Mouse (Mus musculus) heart, embryonic 10.5 days (tissue): ENCODE data around the gene Anks1b. TPM values are rescaled to one million over a fixed set of nuclear protein-coding genes. Genes with fewer than 3 reads are reported as not detected.
A peak's percentile ranks its signal among the peaks of the same experiment; 100 is the strongest.

Source experiments
- DNase-seq: peaks from one replicate; pipeline ENCODE4 v3.0.0-alpha.2; 2017; ENCODE audit warnings: low spot score
- H3K27ac ChIP-seq: fragments of 300-500 bp; sonication (generic); 2 replicates; pipeline ENCODE4 v1.5.1; 2016; ENCODE audit warnings: mild to moderate bottlenecking
- H3K27me3 ChIP-seq: fragments of 300-500 bp; sonication (generic); 2 replicates; pipeline ENCODE4 v1.6.1; 2016; ENCODE audit warnings: mild to moderate bottlenecking; ENCODE audit not compliant: poor library complexity, insufficient read depth, severe bottlenecking
- H3K36me3 ChIP-seq: fragments of 300-500 bp; sonication (generic); 2 replicates; pipeline ENCODE4 v1.6.1; 2016; ENCODE audit warnings: mild to moderate bottlenecking, moderate library complexity
- H3K4me1 ChIP-seq: fragments of 300-500 bp; sonication (generic); 2 replicates; pipeline ENCODE4 v1.6.1; 2016; ENCODE audit warnings: mild to moderate bottlenecking
- H3K4me3 ChIP-seq: fragments of 300-500 bp; sonication (generic); 2 replicates; pipeline ENCODE4 v1.5.1; 2016; ENCODE audit warnings: mild to moderate bottlenecking, moderate library complexity
- H3K9me3 ChIP-seq: fragments of 300-500 bp; sonication (generic); 2 replicates; pipeline ENCODE4 v1.6.1; 2016; ENCODE audit warnings: mild to moderate bottlenecking, moderate library complexity
- WGBS: fragments of 180-500 bp; shearing (Covaris S2); methylation state at CpG from one replicate; pipeline ENCODE4 v1.1.7; 2016; 5-methylcytosine and 5-hydroxymethylcytosine counted together
- polyA plus RNA-seq: library from polyadenylated mRNA; unstranded; fragments of >200 nt; fragmentation: Nextera tagmentation; extraction: Ambion mirVana; gene quantifications from 2 replicates; pipeline ENCODE4 v1.2.1, GENCODE M21; 2016

The Anks1b gene
- polyA plus RNA-seq, 1 experiment from 2014 or later: 0.05 TPM

- Histone ChIP-seq H3K9me3 (no peaks in the 10 kb centered on the region), H3K4me1 (no peaks in the 10 kb centered on the region), H3K27me3 (no peaks in the 10 kb centered on the region), H3K36me3 (no peaks in the 10 kb centered on the region), H3K27ac (no peak overlapping the region), H3K4me3 (no peak overlapping the region)
- WGBS: 84% methylated on average over 7 of the region's 7 CpGs
- DNase-seq: no peak
These were observed 620.1 kb downstream of the Anks1b start for GRCm38 (mm10) chr10:90493436-90493835.

GRCm38 (mm10) chr10:90493996-90494642 is 620.8 kb downstream of the Anks1b start:
- H3K27me3 ChIP-seq: no peaks in the 10 kb centered on the region
- H3K4me3 ChIP-seq: no peak overlapping the region
- no peaks in the 10 kb centered on the region for H3K36me3 ChIP-seq
- WGBS: 74% methylated on average over 3 of the region's 3 CpGs
- H3K27ac ChIP-seq: no peak overlapping the region
- H3K9me3 ChIP-seq: no peaks in the 10 kb centered on the region
- H3K4me1 ChIP-seq: no peaks in the 10 kb centered on the region
- no peak for DNase-seq

- Histone ChIP-seq H3K27me3 (no peaks in the 10 kb centered on the region), H3K4me3 (no peak overlapping the region), H3K36me3 (no peaks in the 10 kb centered on the region), H3K4me1 (no peaks in the 10 kb centered on the region), H3K27ac (no peak overlapping the region), H3K9me3 (no peaks in the 10 kb centered on the region)
- DNase-seq: no peak
- 87% methylated on average over 4 of the region's 4 CpGs for WGBS
These were observed 621.7 kb downstream of the Anks1b start for GRCm38 (mm10) chr10:90494981-90495516.

- 62% methylated on average over 1 of the region's 1 CpGs for WGBS
- Histone ChIP-seq H3K4me1 (no peaks in the 10 kb centered on the region), H3K27ac (no peak overlapping the region), H3K9me3 (no peaks in the 10 kb centered on the region), H3K4me3 (no peak overlapping the region), H3K36me3 (no peaks in the 10 kb centered on the region), H3K27me3 (no peaks in the 10 kb centered on the region)
- no peak for DNase-seq
These were observed 634.3 kb downstream of the Anks1b start for GRCm38 (mm10) chr10:90507561-90507960.

GRCm38 (mm10) chr10:90512801-90513200 is 639.5 kb downstream of the Anks1b start:
- Histone ChIP-seq H3K27ac (no peak overlapping the region), H3K36me3 (no peaks in the 10 kb centered on the region), H3K9me3 (no peaks in the 10 kb centered on the region), H3K4me1 (no peaks in the 10 kb centered on the region), H3K27me3 (no peaks in the 10 kb centered on the region), H3K4me3 (no peak overlapping the region)
- WGBS: 86% methylated on average over 9 of the region's 9 CpGs
- no peak for DNase-seq

- peaks cover 6% of the 10 kb centered on the region; the same call in 1 of the 2 replicates for H3K4me1 ChIP-seq
- no peak for DNase-seq
- no peaks in the 10 kb centered on the region for H3K36me3 ChIP-seq
- no peaks in the 10 kb centered on the region for H3K9me3 ChIP-seq
- H3K27ac ChIP-seq: no peak overlapping the region
- 71% methylated on average over 1 of the region's 1 CpGs for WGBS
- no peaks in the 10 kb centered on the region for H3K27me3 ChIP-seq
- no peak overlapping the region for H3K4me3 ChIP-seq
These were observed 658.5 kb downstream of the Anks1b start for GRCm38 (mm10) chr10:90531813-90532212.

- H3K4me3 ChIP-seq: no peak overlapping the region
- peaks cover 6% of the 10 kb centered on the region; the same call in 1 of the 2 replicates for H3K4me1 ChIP-seq
- DNase-seq: no peak
- no peaks in the 10 kb centered on the region for H3K27me3 ChIP-seq
- no peaks in the 10 kb centered on the region for H3K9me3 ChIP-seq
- no peaks in the 10 kb centered on the region for H3K36me3 ChIP-seq
- H3K27ac ChIP-seq: no peak overlapping the region
- 88% methylated on average over 2 of the region's 2 CpGs for WGBS
These were observed 662.1 kb downstream of the Anks1b start for GRCm38 (mm10) chr10:90535370-90535769.

- Histone ChIP-seq H3K4me3 (no peak overlapping the region), H3K27ac (no peak overlapping the region), H3K27me3 (no peaks in the 10 kb centered on the region), H3K9me3 (no peaks in the 10 kb centered on the region), H3K36me3 (no peaks in the 10 kb centered on the region), H3K4me1 (no peaks in the 10 kb centered on the region)
- no peak for DNase-seq
- WGBS: 45% methylated on average over 3 of the region's 3 CpGs
These were observed 673.3 kb downstream of the Anks1b start for GRCm38 (mm10) chr10:90546635-90547034.

GRCm38 (mm10) chr10:90562906-90563305 is 689.6 kb downstream of the Anks1b start:
- 83% methylated on average over 7 of the region's 7 CpGs for WGBS
- H3K9me3 ChIP-seq: no peaks in the 10 kb centered on the region
- no peaks in the 10 kb centered on the region for H3K36me3 ChIP-seq
- no peaks in the 10 kb centered on the region for H3K4me1 ChIP-seq
- H3K4me3 ChIP-seq: no peak overlapping the region
- no peak for DNase-seq
- no peaks in the 10 kb centered on the region for H3K27me3 ChIP-seq
- H3K27ac ChIP-seq: no peak overlapping the region

- DNase-seq: no peak
- no peak overlapping the region for H3K27ac ChIP-seq
- H3K4me3 ChIP-seq: peak overlapping the region; percentile 45
- H3K27me3 ChIP-seq: no peaks in the 10 kb centered on the region
- H3K4me1 ChIP-seq: peaks cover 7% of the 10 kb centered on the region; the same call in 1 of the 2 replicates
- H3K9me3 ChIP-seq: no peaks in the 10 kb centered on the region
- no peaks in the 10 kb centered on the region for H3K36me3 ChIP-seq
- WGBS: 36% methylated on average over 29 of the region's 29 CpGs
These were observed 703.1 kb downstream of the Anks1b start for GRCm38 (mm10) chr10:90576191-90577098.

GRCm38 (mm10) chr10:90577099-90577461 is 703.8 kb downstream of the Anks1b start:
- 69% methylated on average over 6 of the region's 6 CpGs for WGBS
- DNase-seq: no peak
- no peak overlapping the region for H3K27ac ChIP-seq
- no peaks in the 10 kb centered on the region for H3K27me3 ChIP-seq
- H3K9me3 ChIP-seq: no peaks in the 10 kb centered on the region
- peak overlapping the region; percentile 45 for H3K4me3 ChIP-seq
- H3K4me1 ChIP-seq: peaks cover 7% of the 10 kb centered on the region; the same call in 1 of the 2 replicates
- H3K36me3 ChIP-seq: no peaks in the 10 kb centered on the region

GRCm38 (mm10) chr10:90577777-90578176 is 704.5 kb downstream of the Anks1b start:
- H3K9me3 ChIP-seq: no peaks in the 10 kb centered on the region
- H3K27ac ChIP-seq: no peak overlapping the region
- H3K4me3 ChIP-seq: no peak overlapping the region
- peaks cover 7% of the 10 kb centered on the region; the same call in 1 of the 2 replicates for H3K4me1 ChIP-seq
- 78% methylated on average over 9 of the region's 9 CpGs for WGBS
- H3K27me3 ChIP-seq: no peaks in the 10 kb centered on the region
- H3K36me3 ChIP-seq: no peaks in the 10 kb centered on the region
- DNase-seq: no peak

- Histone ChIP-seq H3K9me3 (no peaks in the 10 kb centered on the region), H3K36me3 (no peaks in the 10 kb centered on the region), H3K4me3 (no peak overlapping the region), H3K4me1 (peaks cover 7% of the 10 kb centered on the region; the same call in 1 of the 2 replicates), H3K27ac (no peak overlapping the region), H3K27me3 (no peaks in the 10 kb centered on the region)
- 80% methylated on average over 5 of the region's 5 CpGs for WGBS
- DNase-seq: no peak
These were observed 706.7 kb downstream of the Anks1b start for GRCm38 (mm10) chr10:90579970-90580369.
